Mouse (Mus musculus): ENCODE measurements around the gene Ntsr1. TPM values are rescaled to one million over a fixed set of nuclear protein-coding genes. Genes with fewer than 3 reads are reported as not detected.

Ntsr1 gene
- polyA plus RNA-seq, 1 experiment from 2014 or later, result 0.15 TPM

- ATAC-seq (ENCODE audit: insufficient read depth, low FRiP score, low TSS enrichment) (no peak), DNase-seq (ENCODE audit: low spot score) (peak; percentile 56)
- Histone ChIP-seq H3K36me3 (ENCODE audit: control insufficient read depth, insufficient read depth, low read length) (no peaks in the 10 kb centered on the region), H3K27ac (ENCODE audit: low read depth, low read length) (no peak overlapping the region), H3K4me1 (ENCODE audit: control insufficient read depth, insufficient read depth, low read length) (peaks cover 13% of the 10 kb centered on the region; the same call in 1 of the 2 replicates), H3K9ac (ENCODE audit: low read length) (peak overlapping the region; percentile 23), H3K9me3 (ENCODE audit: control insufficient read depth, low read length) (no peaks in the 10 kb centered on the region), H3K4me3 (ENCODE audit: low read depth, low read length) (peak overlapping the region; percentile 12; the same call in 1 of the 2 replicates), H3K4me2 (ENCODE audit: low read depth) (peak overlapping the region; percentile 31), H3K27me3 (ENCODE audit: control insufficient read depth, insufficient read depth, low read length) (no peaks in the 10 kb centered on the region)
- whole genome bisulfite sequencing, result 14% methylated on average over 17 of the region's 17 CpGs
These were observed 11.5 kb upstream of the Ntsr1 start for GRCm38 (mm10) chr2:180488210-180488751.

DNA sequence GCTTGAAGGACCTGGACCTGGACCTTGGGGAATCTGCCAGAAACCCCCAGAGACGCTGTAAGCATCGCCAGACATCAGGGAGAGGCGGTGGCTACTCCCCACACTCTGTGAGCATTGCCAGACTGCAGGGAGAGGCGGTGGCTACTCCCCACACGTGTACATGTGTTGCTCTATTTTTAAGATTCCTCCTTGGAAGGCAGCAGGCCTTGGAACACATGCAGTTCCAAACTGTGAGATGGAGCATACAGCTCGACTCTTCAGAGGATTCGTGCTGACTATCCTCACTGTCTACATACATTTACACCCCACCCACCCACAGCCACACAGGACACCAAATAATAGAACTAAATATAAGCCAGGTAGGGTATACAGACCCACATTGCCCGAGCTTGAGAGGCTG is 3.9 kb upstream of the Ntsr1 start:
- WGBS, result 83% methylated on average over 8 of the region's 8 CpGs
- Histone ChIP-seq H3K4me3 (ENCODE audit: low read depth, low read length) (no peak overlapping the region), H3K27ac (ENCODE audit: low read depth, low read length) (no peak overlapping the region), H3K27me3 (ENCODE audit: control insufficient read depth, insufficient read depth, low read length) (peaks cover 27% of the 10 kb centered on the region), H3K36me3 (ENCODE audit: control insufficient read depth, insufficient read depth, low read length) (no peaks in the 10 kb centered on the region), H3K9ac (ENCODE audit: low read length) (no peak overlapping the region), H3K9me3 (ENCODE audit: control insufficient read depth, low read length) (no peaks in the 10 kb centered on the region), H3K4me2 (ENCODE audit: low read depth) (no peak overlapping the region), H3K4me1 (ENCODE audit: control insufficient read depth, insufficient read depth, low read length) (peaks cover 4% of the 10 kb centered on the region)
- DNase-seq (ENCODE audit: low spot score) (no peak), ATAC-seq (ENCODE audit: insufficient read depth, low FRiP score, low TSS enrichment) (no peak)

DNA sequence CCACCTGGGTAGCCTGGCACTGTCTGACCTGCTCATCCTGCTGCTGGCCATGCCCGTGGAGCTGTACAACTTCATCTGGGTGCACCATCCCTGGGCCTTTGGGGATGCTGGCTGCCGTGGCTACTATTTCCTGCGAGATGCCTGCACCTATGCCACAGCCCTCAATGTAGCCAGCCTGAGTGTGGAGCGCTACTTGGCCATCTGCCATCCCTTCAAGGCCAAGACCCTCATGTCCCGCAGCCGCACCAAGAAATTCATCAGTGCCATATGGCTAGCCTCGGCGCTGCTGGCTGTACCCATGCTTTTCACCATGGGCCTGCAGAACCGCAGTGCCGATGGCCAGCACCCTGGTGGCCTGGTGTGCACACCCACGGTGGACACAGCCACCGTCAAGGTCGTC is 950 bp downstream of the Ntsr1 start:
- Histone ChIP-seq H3K4me2 (ENCODE audit: low read depth) (no peak overlapping the region), H3K9me3 (ENCODE audit: control insufficient read depth, low read length) (no peaks in the 10 kb centered on the region), H3K4me3 (ENCODE audit: low read depth, low read length) (no peak overlapping the region), H3K9ac (ENCODE audit: low read length) (no peak overlapping the region), H3K27ac (ENCODE audit: low read depth, low read length) (no peak overlapping the region), H3K4me1 (ENCODE audit: control insufficient read depth, insufficient read depth, low read length) (peaks cover 4% of the 10 kb centered on the region), H3K27me3 (ENCODE audit: control insufficient read depth, insufficient read depth, low read length) (peaks cover 33% of the 10 kb centered on the region), H3K36me3 (ENCODE audit: control insufficient read depth, insufficient read depth, low read length) (no peaks in the 10 kb centered on the region)
- 40% methylated on average over 13 of the region's 13 CpGs for WGBS
- DNase-seq (ENCODE audit: low spot score) (no peak), ATAC-seq (ENCODE audit: insufficient read depth, low FRiP score, low TSS enrichment) (no peak)

DNA sequence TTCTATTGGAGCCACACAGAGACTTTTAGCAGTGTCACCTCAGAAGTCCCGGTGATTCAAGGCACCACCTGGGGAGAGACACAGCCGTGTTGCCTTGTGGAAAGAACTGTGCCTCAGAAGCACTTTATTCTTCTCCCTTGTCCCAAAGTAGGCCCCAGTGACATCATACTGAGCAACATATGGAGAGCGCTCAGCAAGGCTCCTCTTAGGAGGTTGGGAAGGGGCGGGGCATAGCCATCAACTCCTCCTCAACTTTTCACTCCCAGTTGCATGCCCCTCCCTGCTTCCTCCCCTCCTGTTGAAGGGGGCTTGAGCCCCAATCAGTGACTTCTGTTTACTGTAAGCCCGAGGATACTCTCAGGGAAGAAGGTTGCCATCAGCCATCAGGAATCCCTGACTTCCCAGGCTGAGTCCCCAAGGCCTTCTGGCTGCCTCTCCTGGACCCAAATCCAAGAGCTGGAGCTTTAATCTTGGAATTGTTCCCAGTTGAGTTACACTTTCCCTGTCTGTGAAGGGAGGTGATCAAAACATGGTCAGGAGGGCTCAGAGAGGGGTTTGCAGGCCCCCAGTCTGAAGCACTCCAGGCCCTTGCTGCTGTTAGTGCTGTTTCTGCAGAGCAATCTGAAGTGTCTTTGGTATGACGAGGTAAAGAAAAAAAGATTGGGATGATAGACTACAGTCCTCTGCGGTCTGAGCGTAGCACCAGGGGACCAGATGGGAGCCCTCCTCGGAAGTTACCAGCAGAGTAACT is 1.6 kb downstream of the Ntsr1 start:
- Histone ChIP-seq H3K27ac (ENCODE audit: low read depth, low read length) (no peak overlapping the region), H3K4me3 (ENCODE audit: low read depth, low read length) (no peak overlapping the region), H3K27me3 (ENCODE audit: control insufficient read depth, insufficient read depth, low read length) (peaks cover 33% of the 10 kb centered on the region), H3K9ac (ENCODE audit: low read length) (no peak overlapping the region), H3K4me1 (ENCODE audit: control insufficient read depth, insufficient read depth, low read length) (peaks cover 4% of the 10 kb centered on the region), H3K4me2 (ENCODE audit: low read depth) (no peak overlapping the region), H3K36me3 (ENCODE audit: control insufficient read depth, insufficient read depth, low read length) (no peaks in the 10 kb centered on the region), H3K9me3 (ENCODE audit: control insufficient read depth, low read length) (no peaks in the 10 kb centered on the region)
- DNase-seq (ENCODE audit: low spot score) (no peak), ATAC-seq (ENCODE audit: insufficient read depth, low FRiP score, low TSS enrichment) (no peak)
- 28% methylated on average over 9 of the region's 9 CpGs for WGBS

DNA sequence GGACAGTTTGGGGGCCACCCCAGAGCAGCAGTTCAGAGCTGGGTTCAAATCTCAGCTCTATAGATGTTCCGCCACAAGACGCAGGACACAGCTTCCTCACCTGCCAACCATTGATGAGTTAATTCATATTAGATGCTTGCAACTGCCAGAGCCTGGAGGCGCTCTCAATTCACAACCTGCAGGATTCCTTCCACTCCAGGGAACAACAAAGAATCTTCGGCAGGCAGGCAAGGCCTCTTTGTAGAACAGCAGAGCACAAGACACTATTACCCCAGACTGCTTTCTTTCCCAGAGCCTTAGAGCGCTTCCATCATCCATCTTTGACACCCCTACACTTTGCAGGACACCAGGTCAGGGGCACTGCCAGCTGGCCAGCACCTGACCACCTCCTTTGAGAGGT is 6.5 kb downstream of the Ntsr1 start:
- no peak overlapping the region for H3K27ac ChIP-seq (ENCODE audit: low read depth, low read length)
- no peak overlapping the region for H3K9ac ChIP-seq (ENCODE audit: low read length)
- H3K4me2 ChIP-seq (ENCODE audit: low read depth), result no peak overlapping the region
- H3K9me3 ChIP-seq (ENCODE audit: control insufficient read depth, low read length), result no peaks in the 10 kb centered on the region
- WGBS, result 47% methylated on average over 5 of the region's 5 CpGs
- peaks cover 3% of the 10 kb centered on the region for H3K27me3 ChIP-seq (ENCODE audit: control insufficient read depth, insufficient read depth, low read length)
- no peaks in the 10 kb centered on the region; the same call in 1 of the 2 replicates for H3K4me1 ChIP-seq (ENCODE audit: control insufficient read depth, insufficient read depth, low read length)
- H3K36me3 ChIP-seq (ENCODE audit: control insufficient read depth, insufficient read depth, low read length), result no peaks in the 10 kb centered on the region
- DNase-seq (ENCODE audit: low spot score) (no peak), ATAC-seq (ENCODE audit: insufficient read depth, low FRiP score, low TSS enrichment) (no peak)
- no peak overlapping the region for H3K4me3 ChIP-seq (ENCODE audit: low read depth, low read length)

- 82% methylated on average over 14 of the region's 14 CpGs for WGBS
- no peak for DNase-seq (ENCODE audit: low spot score)
- Histone ChIP-seq H3K4me2 (ENCODE audit: low read depth) (no peak overlapping the region), H3K9me3 (ENCODE audit: control insufficient read depth, low read length) (no peaks in the 10 kb centered on the region), H3K27ac (ENCODE audit: low read depth, low read length) (no peak overlapping the region), H3K4me3 (ENCODE audit: low read depth, low read length) (no peak overlapping the region), H3K9ac (ENCODE audit: low read length) (no peak overlapping the region), H3K4me1 (ENCODE audit: control insufficient read depth, insufficient read depth, low read length) (no peaks in the 10 kb centered on the region; the same call in 1 of the 2 replicates), H3K36me3 (ENCODE audit: control insufficient read depth, insufficient read depth, low read length) (no peaks in the 10 kb centered on the region), H3K27me3 (ENCODE audit: control insufficient read depth, insufficient read depth, low read length) (no peaks in the 10 kb centered on the region)
- no peak for ATAC-seq (ENCODE audit: insufficient read depth, low FRiP score, low TSS enrichment)
These were observed 8.8 kb downstream of the Ntsr1 start for GRCm38 (mm10) chr2:180508455-180509115.

- H3K4me1 ChIP-seq (ENCODE audit: control insufficient read depth, insufficient read depth, low read length), result peaks cover 2% of the 10 kb centered on the region; the same call in 1 of the 2 replicates
- DNase-seq (ENCODE audit: low spot score) (no peak), ATAC-seq (ENCODE audit: insufficient read depth, low FRiP score, low TSS enrichment) (no peak)
- H3K27me3 ChIP-seq (ENCODE audit: control insufficient read depth, insufficient read depth, low read length), result no peaks in the 10 kb centered on the region
- 50% methylated on average over 5 of the region's 5 CpGs for WGBS
- no peaks in the 10 kb centered on the region for H3K36me3 ChIP-seq (ENCODE audit: control insufficient read depth, insufficient read depth, low read length)
- no peak overlapping the region for H3K9ac ChIP-seq (ENCODE audit: low read length)
- no peak overlapping the region for H3K27ac ChIP-seq (ENCODE audit: low read depth, low read length)
- H3K9me3 ChIP-seq (ENCODE audit: control insufficient read depth, low read length), result no peaks in the 10 kb centered on the region
- no peak overlapping the region for H3K4me2 ChIP-seq (ENCODE audit: low read depth)
- H3K4me3 ChIP-seq (ENCODE audit: low read depth, low read length), result no peak overlapping the region
These were observed 11.1 kb downstream of the Ntsr1 start for GRCm38 (mm10) chr2:180510867-180511266.

- H3K4me1 ChIP-seq (ENCODE audit: control insufficient read depth, insufficient read depth, low read length), result 0 out of 2 replicates have a peak, but pooled peaks cover 2% of the 10 kb centered on the region
- 45% methylated on average over 13 of the region's 13 CpGs for WGBS
These were observed 12.3 kb downstream of the Ntsr1 start for GRCm38 (mm10) chr2:180511875-180512661.

More at GRCm38 (mm10) chr2:180511875-180512661, 12.3 kb downstream of the Ntsr1 start:
- Histone ChIP-seq H3K36me3 (ENCODE audit: control insufficient read depth, insufficient read depth, low read length) (no peaks in the 10 kb centered on the region), H3K9ac (ENCODE audit: low read length) (no peak overlapping the region), H3K27me3 (ENCODE audit: control insufficient read depth, insufficient read depth, low read length) (no peaks in the 10 kb centered on the region), H3K4me3 (ENCODE audit: low read depth, low read length) (no peak overlapping the region), H3K27ac (ENCODE audit: low read depth, low read length) (no peak overlapping the region), H3K4me2 (ENCODE audit: low read depth) (no peak overlapping the region), H3K9me3 (ENCODE audit: control insufficient read depth, low read length) (no peaks in the 10 kb centered on the region)
- DNase-seq (ENCODE audit: low spot score) (no peak), ATAC-seq (ENCODE audit: insufficient read depth, low FRiP score, low TSS enrichment) (no peak)

Measured in neural tube, embryonic 11.5 days (tissue).